In the genomic region with DNA sequence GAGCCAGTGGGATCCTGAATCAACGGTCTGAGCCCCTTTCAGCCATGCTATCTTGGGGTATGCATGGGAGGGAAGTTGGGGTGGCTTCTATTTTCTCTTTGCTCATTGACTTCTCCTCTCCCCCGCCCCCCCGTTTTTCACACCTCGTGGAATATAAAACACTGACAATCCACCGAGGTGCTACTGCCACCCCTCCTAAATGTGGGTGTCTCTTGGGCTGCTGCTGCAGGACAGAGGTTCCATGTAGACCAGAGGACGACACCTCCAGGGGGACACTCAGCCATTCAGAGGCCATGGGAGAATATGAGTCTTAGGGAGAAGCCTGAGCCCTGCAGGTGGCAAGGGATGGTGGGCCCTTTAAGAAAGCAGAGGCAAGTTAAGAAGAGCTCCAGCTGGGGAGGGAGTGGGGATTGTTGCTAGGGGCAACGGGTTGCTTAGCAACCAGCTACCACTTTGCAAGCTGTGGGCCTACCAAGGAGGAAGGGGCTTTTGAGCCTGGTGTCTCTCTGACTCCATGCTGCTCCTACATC, we compare ENCODE assay signal across 8 mouse cellular contexts. TPM values are rescaled to one million over a fixed set of nuclear protein-coding genes. Genes with fewer than 3 reads are reported as not detected.
A peak's percentile ranks its signal among the peaks of the same experiment; 100 is the strongest.
DNase-seq lines count a peak whose midpoint lies in the region; ATAC-seq and TF ChIP-seq lines count a peak whose summit lies in the region.

No protein-coding gene starts in this region.

- no peaks in the 10 kb centered on the region for H3K36me3 ChIP-seq in embryonic facial prominence, embryonic 12.5 days
- H3K36me3 ChIP-seq in midbrain, embryonic 15.5 days (replicated peaks) = peaks cover 22% of the 10 kb centered on the region; the same call in 1 of the 2 replicates

- no peak for TF ChIP-seq CTCF in layer of hippocampus, adult 2 months (conservative IDR thresholded peaks at IDR 0.05)

- H3K4me1 ChIP-seq in embryonic facial prominence, embryonic 12.5 days = peaks cover 14% of the 10 kb centered on the region
- H3K4me1 ChIP-seq in midbrain, embryonic 15.5 days = peaks cover 72% of the 10 kb centered on the region

- ATAC-seq in embryonic facial prominence, embryonic 12.5 days (ENCODE audit: insufficient number of reproducible peaks, insufficient read depth, low FRiP score, low TSS enrichment) = peak; percentile 67
- peak; percentile 81 for ATAC-seq in midbrain, embryonic 15.5 days (replicated peaks)
- ATAC-seq in cerebellum, adult (ENCODE audit: insufficient number of reproducible peaks, low FRiP score, low TSS enrichment) = no peak

- H3K27ac ChIP-seq in embryonic facial prominence, embryonic 12.5 days = no peak overlapping the region
- H3K27ac ChIP-seq in layer of hippocampus, adult 2 months = peak overlapping the region; percentile 81
- H3K27ac ChIP-seq in midbrain, embryonic 15.5 days = peak overlapping the region; percentile 85

- no peak overlapping the region for H3K4me2 ChIP-seq in embryonic facial prominence, embryonic 12.5 days (replicated peaks)
- H3K4me2 ChIP-seq in midbrain, embryonic 15.5 days = peak overlapping the region; percentile 41

- no peak overlapping the region for H3K4me3 ChIP-seq in embryonic facial prominence, embryonic 12.5 days
- peak overlapping the region; percentile 11; the same call in 1 of the 2 replicates for H3K4me3 ChIP-seq in layer of hippocampus, adult 2 months
- peak overlapping the region; percentile 18 for H3K4me3 ChIP-seq in midbrain, embryonic 15.5 days

- 36% methylated on average over 7 of the region's 7 CpGs for WGBS in embryonic facial prominence, embryonic 12.5 days
- 17% methylated on average over 7 of the region's 7 CpGs for WGBS in midbrain, embryonic 15.5 days

- DNase-seq in MN1 (ENCODE audit: low spot score) = peak; percentile 73
- DNase-seq in layer of hippocampus, adult 2 months (ENCODE audit: low spot score in 2 of 2) = peak; percentile 64 to 81
- DNase-seq in thymus, postnatal 4 days = peak; percentile 86
- DNase-seq in gastrocnemius, postnatal 25 days = no peak
- DNase-seq in yolk sac, embryonic 10.5 days (ENCODE audit: low spot score) = no peak

- no peak overlapping the region for H3K9ac ChIP-seq in embryonic facial prominence, embryonic 12.5 days
- H3K9ac ChIP-seq in midbrain, embryonic 15.5 days = no peak overlapping the region

- peaks cover 12% of the 10 kb centered on the region for H3K27me3 ChIP-seq in embryonic facial prominence, embryonic 12.5 days
- no peaks in the 10 kb centered on the region for H3K27me3 ChIP-seq in midbrain, embryonic 15.5 days (replicated peaks)

- no peaks in the 10 kb centered on the region for H3K9me3 ChIP-seq in embryonic facial prominence, embryonic 12.5 days
- no peaks in the 10 kb centered on the region for H3K9me3 ChIP-seq in midbrain, embryonic 15.5 days

RNA-seq across cellular contexts. Expression of gene Fcho1, which starts 5.5 kb away (rescaled TPM):
- 7.4 and 8.3 TPM in 2 replicates for polyA plus RNA-seq in embryonic facial prominence, embryonic 12.5 days (2016; fragmentation: Nextera tagmentation; extraction: Ambion mirVana)
- 100 to 1,000 TPM; 101 to 112 TPM for total RNA-seq in layer of hippocampus, adult 2 months (2021)
- 96.0 and 102 TPM in 2 replicates for polyA plus RNA-seq in midbrain, embryonic 15.5 days (2015; fragmentation: Nextera tagmentation; extraction: Ambion mirVana)
- not detected for total RNA-seq in gastrocnemius, postnatal 25 days (2021)

RNA-seq across cellular contexts. Expression of gene B3gnt3, which starts 18.4 kb away (rescaled TPM):
- 0.64 and 0.67 TPM in 2 replicates for polyA plus RNA-seq in embryonic facial prominence, embryonic 12.5 days (2016; fragmentation: Nextera tagmentation; extraction: Ambion mirVana)
- under 1 TPM; 0.72 to 0.81 TPM for total RNA-seq in layer of hippocampus, adult 2 months (2021)
- 0.27 and 0.36 TPM in 2 replicates for polyA plus RNA-seq in midbrain, embryonic 15.5 days (2015; fragmentation: Nextera tagmentation; extraction: Ambion mirVana)
- total RNA-seq in gastrocnemius, postnatal 25 days (2021) = 1 to 10 TPM; 1.5 to 3.8 TPM

RNA-seq across cellular contexts. Expression of gene Insl3, which starts 31.0 kb away (rescaled TPM):
- 0.39 and 0.50 TPM in 2 replicates for polyA plus RNA-seq in embryonic facial prominence, embryonic 12.5 days (2016; fragmentation: Nextera tagmentation; extraction: Ambion mirVana)
- total RNA-seq in layer of hippocampus, adult 2 months (2021) = 1 to 10 TPM in 1 of 2 experiments, not detected in 1; 2.1 TPM
- polyA plus RNA-seq in midbrain, embryonic 15.5 days (2015; fragmentation: Nextera tagmentation; extraction: Ambion mirVana) = 0.37 and 1.5 TPM in 2 replicates
- 1 to 10 TPM in 1 of 2 experiments, under 1 TPM in 1; 0.49 to 2.7 TPM for total RNA-seq in gastrocnemius, postnatal 25 days (2021)

RNA-seq across cellular contexts. Expression of gene Jak3, which starts 43.9 kb away (rescaled TPM):
- polyA plus RNA-seq in embryonic facial prominence, embryonic 12.5 days (2016; fragmentation: Nextera tagmentation; extraction: Ambion mirVana) = 3.4 and 4.5 TPM in 2 replicates
- total RNA-seq in layer of hippocampus, adult 2 months (2021) = 1 to 10 TPM; 5.3 TPM
- polyA plus RNA-seq in midbrain, embryonic 15.5 days (2015; fragmentation: Nextera tagmentation; extraction: Ambion mirVana) = 5.2 and 5.8 TPM in 2 replicates
- 1 to 10 TPM; 1.9 to 3.0 TPM for total RNA-seq in gastrocnemius, postnatal 25 days (2021)

RNA-seq across cellular contexts. Expression of gene Unc13a, which starts 48.4 kb away (rescaled TPM):
- polyA plus RNA-seq in embryonic facial prominence, embryonic 12.5 days (2016; fragmentation: Nextera tagmentation; extraction: Ambion mirVana) = 1.9 and 2.8 TPM in 2 replicates
- 100 to 1,000 TPM; 263 to 264 TPM for total RNA-seq in layer of hippocampus, adult 2 months (2021)
- polyA plus RNA-seq in midbrain, embryonic 15.5 days (2015; fragmentation: Nextera tagmentation; extraction: Ambion mirVana) = 26.9 and 27.4 TPM in 2 replicates
- under 1 TPM in 1 of 2 experiments, not detected in 1; 0.29 TPM for total RNA-seq in gastrocnemius, postnatal 25 days (2021)

Comparison
In these comparisons a context has a peak if more than half of its experiments do, and no peak if none do; other contexts are left out.
1. DNase-seq: peak in MN1 (single experiment), layer of hippocampus, adult 2 months (2 of 2) and thymus, postnatal 4 days (single experiment); none in gastrocnemius, postnatal 25 days (single experiment) and yolk sac, embryonic 10.5 days (single experiment).
2. RNA of gene Fcho1, which starts 5.5 kb away (total RNA-seq): 101 to 112 TPM in layer of hippocampus, adult 2 months; not detected in gastrocnemius, postnatal 25 days; every median in the first group is over 10 times any median in the second.